Mouse (Mus musculus) granulocyte monocyte progenitor cell, adult 5-6 weeks (primary cell): ENCODE measurements around the gene D230025D16Rik. TPM values are rescaled to one million over a fixed set of nuclear protein-coding genes. Genes with fewer than 3 reads are reported as not detected.
"Not testable (repeated sequence)": the region's sequence is repeated elsewhere in the genome, so short reads cannot be mapped to it uniquely, and the experiment has no call there.

Source experiments
- ATAC-seq: replicated peaks from 2 replicates; pipeline ENCODE4 v1.8.0; 2016; ENCODE audit warnings: mild to moderate bottlenecking, moderate TSS enrichment, inconsistent platforms; ENCODE audit not compliant: poor library complexity, severe bottlenecking
- total RNA-seq, 2 experiments: library from RNA; stranded (forward) in 1 of 2; stranded (reverse) in 1 of 2; fragments of 200-712, 200-1000 nt in 1 of 2; fragments of >200 nt in 1 of 2; fragmentation: Nextera tagmentation in 1 of 2; gene quantifications; 2 replicates each; pipeline ENCODE4 v1.2.3; 2014 to 2017

The D230025D16Rik gene
- total RNA-seq, 2 experiments from 2014 or later: 21.8 to 41.0 TPM

DNA sequence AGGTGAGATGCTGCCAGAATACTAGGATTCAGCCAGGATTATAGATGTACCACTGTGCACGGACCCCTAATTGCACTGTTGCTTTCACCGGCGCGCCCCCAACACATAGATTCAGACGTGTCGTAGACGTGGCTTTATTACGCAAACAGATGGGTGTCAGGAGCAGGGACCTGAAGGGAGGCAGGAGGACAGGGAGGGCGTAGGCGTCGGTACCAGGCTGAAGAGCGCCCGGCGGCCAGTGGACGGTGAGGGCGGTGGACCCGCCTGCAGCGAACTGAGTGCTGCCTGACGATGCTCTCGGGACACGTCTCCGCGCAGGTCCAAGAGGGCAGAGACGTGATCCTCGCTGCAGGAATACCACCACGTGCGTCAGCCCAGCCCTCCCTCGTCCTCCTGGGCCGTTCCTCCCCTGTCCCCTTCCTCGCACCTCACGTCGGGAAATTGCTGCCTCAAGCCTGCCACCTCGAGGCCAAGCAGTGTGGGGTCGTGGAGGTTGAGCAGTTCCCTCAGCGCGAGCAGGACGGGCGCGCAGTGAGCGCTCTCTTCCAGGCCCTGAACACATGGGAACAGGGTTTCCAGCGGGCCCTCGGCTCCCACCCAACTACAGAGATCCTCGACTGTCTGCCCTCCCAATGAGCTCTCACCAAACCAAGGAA, 65.0 kb downstream of the D230025D16Rik start, which contains the start of gene 4931428F04Rik:
4931428F04Rik (minus strand) TSS at position 60 of the 656 bp plus-strand sequence.
- peak; percentile 18 for ATAC-seq

- ATAC-seq: peak; percentile 51
These were observed 65.8 kb downstream of the D230025D16Rik start for GRCm38 (mm10) chr8:105290554-105291314.

DNA sequence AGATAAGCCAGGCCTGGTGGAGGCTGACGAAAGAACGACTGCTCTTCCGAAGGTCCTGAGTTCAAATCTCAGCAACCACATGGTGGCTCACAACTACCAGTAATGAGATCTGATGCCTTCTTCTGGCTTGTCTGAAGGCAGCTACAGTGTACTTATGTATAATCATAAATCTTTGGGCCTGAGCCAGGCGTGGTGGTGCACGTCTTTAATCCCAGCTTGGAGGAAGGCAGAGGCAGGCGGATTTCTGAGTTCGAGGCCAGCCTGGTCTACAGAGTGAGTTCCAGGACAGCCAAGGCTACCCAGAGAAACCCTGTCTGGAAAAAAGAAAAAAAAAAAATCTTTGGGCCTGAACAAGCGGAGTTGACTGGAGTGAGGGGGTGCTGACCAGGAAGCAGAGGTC, 66.4 kb downstream of the D230025D16Rik start:
- ATAC-seq: not testable (repeated sequence)

- ATAC-seq: not testable (repeated sequence)
These were observed 66.9 kb downstream of the D230025D16Rik start for GRCm38 (mm10) chr8:105291802-105292201.

DNA sequence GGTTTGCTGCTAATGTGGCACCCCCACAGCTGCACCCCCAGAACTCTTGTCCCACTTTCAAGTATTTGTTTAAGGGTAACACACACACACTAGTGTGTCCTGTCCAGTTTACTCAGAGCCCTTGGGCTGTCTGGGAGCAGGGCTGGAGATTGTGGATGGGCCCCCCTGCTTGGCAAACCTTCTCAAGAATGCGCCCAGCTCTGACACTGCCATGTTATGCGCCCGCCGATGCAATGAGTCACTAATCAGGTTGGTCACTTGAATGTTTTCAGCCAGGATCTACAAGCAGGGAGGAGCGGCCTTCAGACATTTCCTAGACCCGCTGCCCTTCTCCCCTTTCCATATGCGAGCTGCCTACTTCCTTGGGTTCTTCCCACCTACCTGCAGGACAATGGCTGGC, 67.5 kb downstream of the D230025D16Rik start:
- ATAC-seq: no peak

- no peak for ATAC-seq
These were observed 68.5 kb downstream of the D230025D16Rik start for GRCm38 (mm10) chr8:105293405-105293804.

- no peak for ATAC-seq
These were observed 69.8 kb downstream of the D230025D16Rik start for GRCm38 (mm10) chr8:105294776-105295175.

DNA sequence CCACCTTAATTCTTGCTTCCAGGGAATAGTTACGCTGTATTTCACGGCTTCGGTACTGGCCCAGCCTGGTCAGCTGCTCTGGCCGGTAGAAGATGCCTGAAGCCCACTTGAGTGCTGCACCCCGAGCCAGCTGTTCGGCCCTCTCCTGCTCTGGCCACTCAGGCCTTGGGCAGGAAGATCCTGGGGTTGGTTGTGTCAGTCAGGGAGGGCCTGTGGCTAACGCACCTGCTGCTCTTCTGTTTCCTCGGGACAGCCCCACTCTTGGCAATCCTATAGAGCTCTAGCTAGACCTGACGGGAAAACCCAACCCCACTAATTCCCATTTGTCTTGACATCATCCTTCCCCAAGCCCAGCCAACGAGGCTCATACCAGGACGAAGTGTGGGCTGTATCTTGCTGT, 70.3 kb downstream of the D230025D16Rik start:
- ATAC-seq: no peak

GRCm38 (mm10) chr8:105295895-105296573, 71.1 kb downstream of the D230025D16Rik start, which contains the start of gene Exoc3l:
Exoc3l (minus strand) TSS chr8:105296101.
- ATAC-seq: 0 out of 2 replicates have a peak, but pooled peaks have one; percentile 10

DNA sequence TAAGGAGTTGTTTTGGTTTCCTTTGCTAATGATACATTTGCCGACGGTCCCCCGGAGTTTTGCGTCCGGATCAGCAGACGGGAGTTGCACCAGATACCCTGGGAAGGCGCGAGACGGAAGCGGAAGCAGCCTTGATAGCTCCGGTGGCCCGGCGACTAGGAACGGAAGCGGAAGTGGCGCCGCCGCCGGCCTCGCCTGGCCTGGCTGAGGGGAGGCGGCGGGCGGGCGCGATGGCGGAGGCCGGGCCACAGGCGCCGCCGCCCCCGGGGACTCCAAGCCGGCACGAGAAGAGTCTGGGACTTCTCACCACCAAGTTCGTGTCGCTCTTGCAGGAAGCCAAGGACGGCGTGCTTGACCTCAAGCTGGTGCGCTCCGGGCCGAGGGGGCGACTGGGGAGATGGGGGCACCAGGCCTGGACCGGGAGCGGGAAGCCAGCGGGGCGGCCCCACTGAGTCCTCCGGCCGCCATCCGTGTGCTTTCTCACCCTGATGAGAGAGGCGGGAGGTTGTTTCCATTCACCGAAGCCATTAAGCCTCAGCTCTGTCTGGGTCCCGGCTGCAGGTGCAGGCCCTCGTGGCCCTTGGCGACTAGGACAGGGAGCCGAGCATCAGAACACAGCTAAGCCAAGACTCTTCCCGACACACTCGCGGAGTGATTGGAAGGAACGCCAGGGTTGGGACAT, 72.7 kb downstream of the D230025D16Rik start, which contains the start of gene E2f4:
E2f4 (plus strand) TSS at position 153 of the 682 bp plus-strand sequence.
- peak; percentile 91 for ATAC-seq

- ATAC-seq: no peak
These were observed 73.7 kb downstream of the D230025D16Rik start for GRCm38 (mm10) chr8:105298351-105299252.

DNA sequence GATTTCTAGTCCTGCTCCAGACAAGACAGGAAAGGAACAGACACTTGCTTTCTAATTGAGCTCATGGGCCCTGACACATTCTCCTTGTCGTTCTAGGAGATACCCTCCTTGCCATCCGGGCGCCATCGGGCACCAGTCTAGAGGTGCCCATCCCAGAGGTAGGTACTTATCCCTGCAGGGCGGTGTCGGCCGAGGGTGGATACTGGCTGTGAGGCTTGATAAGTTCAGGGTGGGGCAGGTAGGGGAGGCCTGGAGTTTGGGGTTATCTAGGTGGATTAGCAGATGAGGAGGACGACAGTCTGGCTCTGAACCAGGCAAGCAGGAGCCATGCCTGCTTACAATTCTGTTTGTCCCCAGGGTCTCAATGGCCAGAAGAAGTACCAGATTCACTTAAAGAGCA, 75.0 kb downstream of the D230025D16Rik start:
- ATAC-seq: no peak

Other genes with a start within 250 kb of the D230025D16Rik start
- gene Ces2h, start 224.3 kb upstream of the D230025D16Rik start, total RNA-seq (2014; fragmentation: Nextera tagmentation): not detected in 2 replicates
- not detected in 2 replicates for gene Ces2h, start 224.3 kb upstream of the D230025D16Rik start, total RNA-seq (2017)
- not detected in 2 replicates for gene Ces3a, start 176.5 kb upstream of the D230025D16Rik start, total RNA-seq (2014; fragmentation: Nextera tagmentation)
- gene Ces3a, start 176.5 kb upstream of the D230025D16Rik start, total RNA-seq (2017): not detected in 2 replicates
- not detected in 2 replicates for gene Ces3b, start 141.4 kb upstream of the D230025D16Rik start, total RNA-seq (2014; fragmentation: Nextera tagmentation)
- gene Ces3b, start 141.4 kb upstream of the D230025D16Rik start, total RNA-seq (2017): not detected in 2 replicates
- not detected in 2 replicates for gene Ces4a, start 93.3 kb upstream of the D230025D16Rik start, total RNA-seq (2014; fragmentation: Nextera tagmentation)
- not detected in 2 replicates for gene Ces4a, start 93.3 kb upstream of the D230025D16Rik start, total RNA-seq (2017)
- gene Cbfb, start 54.5 kb upstream of the D230025D16Rik start, total RNA-seq (2014; fragmentation: Nextera tagmentation): 119 and 135 TPM in 2 replicates
- 177 and 185 TPM in 2 replicates for gene Cbfb, start 54.5 kb upstream of the D230025D16Rik start, total RNA-seq (2017)
- 0.32 TPM in 1 of 2 replicates, not detected in the other for gene B3gnt9, start 30.0 kb downstream of the D230025D16Rik start, total RNA-seq (2014; fragmentation: Nextera tagmentation)
- 1.0 TPM in 1 of 2 replicates, not detected in the other for gene B3gnt9, start 30.0 kb downstream of the D230025D16Rik start, total RNA-seq (2017)
- gene Tradd, start 39.5 kb downstream of the D230025D16Rik start, total RNA-seq (2014; fragmentation: Nextera tagmentation): 8.7 and 9.4 TPM in 2 replicates
- gene Tradd, start 39.5 kb downstream of the D230025D16Rik start, total RNA-seq (2017): 15.8 and 21.0 TPM in 2 replicates
- 0.21 and 4.4 TPM in 2 replicates for gene Fbxl8, start 39.5 kb downstream of the D230025D16Rik start, total RNA-seq (2014; fragmentation: Nextera tagmentation)
- 1.7 and 3.6 TPM in 2 replicates for gene Fbxl8, start 39.5 kb downstream of the D230025D16Rik start, total RNA-seq (2017)
- gene Hsf4, start 44.7 kb downstream of the D230025D16Rik start, total RNA-seq (2014; fragmentation: Nextera tagmentation): not detected in 2 replicates
- not detected in 2 replicates for gene Hsf4, start 44.7 kb downstream of the D230025D16Rik start, total RNA-seq (2017)
- not detected in 2 replicates for gene Nol3, start 51.0 kb downstream of the D230025D16Rik start, total RNA-seq (2014; fragmentation: Nextera tagmentation)
- gene Nol3, start 51.0 kb downstream of the D230025D16Rik start, total RNA-seq (2017): not detected in 2 replicates
- gene 4931428F04Rik, start 64.7 kb downstream of the D230025D16Rik start, total RNA-seq (2014; fragmentation: Nextera tagmentation): 2.7 and 4.0 TPM in 2 replicates
- gene 4931428F04Rik, start 64.7 kb downstream of the D230025D16Rik start, total RNA-seq (2017): 0.56 and 0.93 TPM in 2 replicates
- not detected in 2 replicates for gene Exoc3l, start 71.0 kb downstream of the D230025D16Rik start, total RNA-seq (2014; fragmentation: Nextera tagmentation)
- gene Exoc3l, start 71.0 kb downstream of the D230025D16Rik start, total RNA-seq (2017): 0.60 and 2.5 TPM in 2 replicates
- 139 and 170 TPM in 2 replicates for gene E2f4, start 72.5 kb downstream of the D230025D16Rik start, total RNA-seq (2014; fragmentation: Nextera tagmentation)
- 44.3 and 50.9 TPM in 2 replicates for gene E2f4, start 72.5 kb downstream of the D230025D16Rik start, total RNA-seq (2017)
- gene Elmo3, start 80.5 kb downstream of the D230025D16Rik start, total RNA-seq (2014; fragmentation: Nextera tagmentation): 2.6 and 5.6 TPM in 2 replicates
- 0.05 and 3.2 TPM in 2 replicates for gene Elmo3, start 80.5 kb downstream of the D230025D16Rik start, total RNA-seq (2017)
- gene Lrrc29, start 101.1 kb downstream of the D230025D16Rik start, total RNA-seq (2014; fragmentation: Nextera tagmentation): 5.2 and 5.3 TPM in 2 replicates
- gene Lrrc29, start 101.1 kb downstream of the D230025D16Rik start, total RNA-seq (2017): 2.0 and 2.3 TPM in 2 replicates
- gene Tmem208, start 101.2 kb downstream of the D230025D16Rik start, total RNA-seq (2014; fragmentation: Nextera tagmentation): 82.8 and 106 TPM in 2 replicates
- gene Tmem208, start 101.2 kb downstream of the D230025D16Rik start, total RNA-seq (2017): 37.1 and 64.8 TPM in 2 replicates
- gene Fhod1, start 122.8 kb downstream of the D230025D16Rik start, total RNA-seq (2014; fragmentation: Nextera tagmentation): 7.0 and 12.9 TPM in 2 replicates
- 2.5 and 2.6 TPM in 2 replicates for gene Fhod1, start 122.8 kb downstream of the D230025D16Rik start, total RNA-seq (2017)
- gene Slc9a5, start 123.7 kb downstream of the D230025D16Rik start, total RNA-seq (2014; fragmentation: Nextera tagmentation): 0.82 and 3.8 TPM in 2 replicates
- 0.41 and 0.73 TPM in 2 replicates for gene Slc9a5, start 123.7 kb downstream of the D230025D16Rik start, total RNA-seq (2017)
- 0.47 TPM in 1 of 2 replicates, not detected in the other for gene Plekhg4, start 148.1 kb downstream of the D230025D16Rik start, total RNA-seq (2014; fragmentation: Nextera tagmentation)
- 0.09 TPM in 1 of 2 replicates, not detected in the other for gene Plekhg4, start 148.1 kb downstream of the D230025D16Rik start, total RNA-seq (2017)
- not detected in 2 replicates for gene Kctd19, start 188.4 kb downstream of the D230025D16Rik start, total RNA-seq (2014; fragmentation: Nextera tagmentation)
- gene Kctd19, start 188.4 kb downstream of the D230025D16Rik start, total RNA-seq (2017): not detected in 2 replicates
- 0.36 TPM in 1 of 2 replicates, not detected in the other for gene Lrrc36, start 188.4 kb downstream of the D230025D16Rik start, total RNA-seq (2014; fragmentation: Nextera tagmentation)
- gene Lrrc36, start 188.4 kb downstream of the D230025D16Rik start, total RNA-seq (2017): not detected in 2 replicates
- not detected in 2 replicates for gene Tppp3, start 246.4 kb downstream of the D230025D16Rik start, total RNA-seq (2014; fragmentation: Nextera tagmentation)
- not detected in 2 replicates for gene Tppp3, start 246.4 kb downstream of the D230025D16Rik start, total RNA-seq (2017)